In genomic region chr11:47268556-47268955, GRCm38 (mm10) we compare ENCODE assay signal across 26 mouse cellular contexts.
DNase-seq lines count a peak whose midpoint lies in the region; ATAC-seq lines count a peak whose summit lies in the region.
"Had no signal": no experiment of that assay in that cellular context is flagged by ENCODE, and none has a peak within 500 bp of the region (broad histone marks: within the 10 kb centered on the region; RNA-seq: fewer than 3 reads in every experiment).

No protein-coding gene starts in this region.

- H3K4me2 ChIP-seq in liver, embryonic 12.5 days: no peak overlapping the region
- H3K4me2 ChIP-seq: heart, embryonic 11.5 days; hindbrain, embryonic 15.5 days; intestine, embryonic 15.5 days; limb, embryonic 13.5 days; liver, embryonic 13.5 days; midbrain, embryonic 13.5 days had no signal

- whole genome bisulfite sequencing in liver, embryonic 12.5 days (ENCODE audit: insufficient replicate concordance): 67% methylated on average over 4 of the region's 4 CpGs

- no peak overlapping the region for H3K4me3 ChIP-seq in liver, embryonic 12.5 days
- H3K4me3 ChIP-seq: embryonic facial prominence, embryonic 10.5 days; hindbrain, embryonic 15.5 days; intestine, embryonic 15.5 days; limb, embryonic 13.5 days; liver, embryonic 13.5 days; midbrain, embryonic 13.5 days had no signal

- no peak for ATAC-seq in liver, embryonic 12.5 days
- ATAC-seq: forebrain, postnatal 0 days; intestine, embryonic 15.5 days; midbrain, embryonic 13.5 days had no signal

- H3K27ac ChIP-seq in liver, embryonic 12.5 days: no peak overlapping the region
- H3K27ac ChIP-seq: embryonic facial prominence, embryonic 10.5 days; hindbrain, embryonic 15.5 days; intestine, embryonic 15.5 days; limb, embryonic 13.5 days; liver, embryonic 13.5 days; midbrain, embryonic 13.5 days had no signal

- H3K9ac ChIP-seq in liver, embryonic 12.5 days: no peak overlapping the region
- H3K9ac ChIP-seq: forebrain, postnatal 0 days; hindbrain, embryonic 15.5 days; intestine, embryonic 15.5 days; limb, embryonic 13.5 days; liver, embryonic 13.5 days; midbrain, embryonic 13.5 days had no signal

- no peaks in the 10 kb centered on the region for H3K4me1 ChIP-seq in liver, embryonic 12.5 days
- H3K4me1 ChIP-seq: embryonic facial prominence, embryonic 10.5 days; hindbrain, embryonic 15.5 days; intestine, embryonic 15.5 days; limb, embryonic 13.5 days; liver, embryonic 13.5 days; midbrain, embryonic 13.5 days had no signal

- DNase-seq in left cerebral cortex, adult 18-20 months (ENCODE audit: low spot score in 2 of 2): peak; percentile 7 to 23
- DNase-seq in left cerebral cortex, postnatal 4 days: no peak
- DNase-seq in frontal cortex, postnatal 36 days (ENCODE audit: low spot score in 2 of 2): peak; percentile 15 to 66
- DNase-seq in layer of hippocampus, adult 9-11 months: peak; percentile 11
- DNase-seq in right cerebral cortex, postnatal 36 days (ENCODE audit: low spot score in 2 of 2): peak; percentile 27 to 28
- DNase-seq in kidney, postnatal 10 days: no peak
- DNase-seq: adrenal gland, adult 2 months; cerebellum, adult 11-12 months; cerebellum, postnatal 10 days; forebrain, postnatal 0 days; gastrocnemius, postnatal 10 days; heart, adult 11 months; kidney, adult 8-10 months; kidney, postnatal 25 days; liver, embryonic 13.5 days; lung, adult 2 months; lung, postnatal 14 days; spleen, adult 18-20 months; thymus, postnatal 25 days had no signal

- no peaks in the 10 kb centered on the region for H3K27me3 ChIP-seq in liver, embryonic 12.5 days (replicated peaks)
- H3K27me3 ChIP-seq: hindbrain, embryonic 15.5 days; intestine, embryonic 15.5 days; limb, embryonic 13.5 days; liver, embryonic 13.5 days; midbrain, embryonic 13.5 days had no signal

- no peaks in the 10 kb centered on the region for H3K9me3 ChIP-seq in liver, embryonic 12.5 days (replicated peaks)
- H3K9me3 ChIP-seq: embryonic facial prominence, embryonic 10.5 days; hindbrain, embryonic 15.5 days; intestine, embryonic 15.5 days; limb, embryonic 13.5 days; liver, embryonic 13.5 days; midbrain, embryonic 13.5 days had no signal

- no peaks in the 10 kb centered on the region for H3K36me3 ChIP-seq in liver, embryonic 12.5 days
- H3K36me3 ChIP-seq: embryonic facial prominence, embryonic 10.5 days; hindbrain, embryonic 15.5 days; intestine, embryonic 15.5 days; limb, embryonic 13.5 days; liver, embryonic 13.5 days; midbrain, embryonic 13.5 days had no signal

- intact Hi-C loops in left cerebral cortex, postnatal 4 days (cut with DNase I): no loop called here

Comparison
In these comparisons a context has a peak if more than half of its experiments do, and no peak if none do; other contexts are left out.
1. DNase-seq: peak in left cerebral cortex, adult 18-20 months (2 of 2), frontal cortex, postnatal 36 days (2 of 2), layer of hippocampus, adult 9-11 months (single experiment) and right cerebral cortex, postnatal 36 days (2 of 2); none in left cerebral cortex, postnatal 4 days (single experiment) and kidney, postnatal 10 days (single experiment).